Mouse (Mus musculus) CH12.LX (cell line): ENCODE results near the gene Ezh1. TPM values are rescaled to one million over a fixed set of nuclear protein-coding genes. Genes with fewer than 3 reads are reported as not detected.

Experiments
- DNase-seq: peaks from one replicate; pipeline ENCODE4 v3.0.0-alpha.2; 2013; ENCODE audit errors: extremely low read depth
- H3K27ac ChIP-seq: 2 replicates; pipeline ENCODE4 v1.5.1; 2012; ENCODE audit warnings: low read depth, mild to moderate bottlenecking, control low read depth, moderate library complexity; ENCODE audit not compliant: insufficient read depth
- H3K27me3 ChIP-seq: replicated peaks from 2 replicates; pipeline ENCODE3; 2012; ENCODE audit warnings: inconsistent platforms
- H3K36me3 ChIP-seq, 2 experiments: replicated peaks in 1 of 2; 2 replicates each; pipeline versions ENCODE3 to v1.6.1; 2012; ENCODE audit warnings: inconsistent platforms in 1 of 2, low read length in 1 of 2, mild to moderate bottlenecking in 1 of 2, mixed read lengths in 1 of 2, moderate library complexity in 1 of 2; ENCODE audit not compliant: control insufficient read depth in 1 of 2, insufficient read depth in 1 of 2
- H3K4me1 ChIP-seq, 2 experiments: 2 replicates each; pipeline ENCODE4 v1.6.1; 2012; ENCODE audit warnings: inconsistent platforms in 1 of 2, moderate library complexity in 1 of 2; ENCODE audit not compliant: insufficient read depth in 2 of 2, control insufficient read depth in 1 of 2
- H3K4me2 ChIP-seq: 2 replicates; pipeline ENCODE4 v1.6.1; 2012; ENCODE audit warnings: low read depth, mild to moderate bottlenecking, control low read depth; ENCODE audit not compliant: poor library complexity, insufficient read depth, severe bottlenecking
- H3K4me3 ChIP-seq, 3 experiments: fragments of 150-350 bp in 1 of 3; sonication (generic) in 1 of 3; replicated peaks in 1 of 3; 2 replicates each; pipeline versions ENCODE3 to v1.5.1; 2011 to 2012; ENCODE audit warnings: low read depth in 2 of 3, low read length in 2 of 3, mild to moderate bottlenecking in 2 of 3, moderate library complexity in 2 of 3, control low read depth in 1 of 3, improper control_type of control experiment in 1 of 3, inconsistent platforms in 1 of 3, mixed read lengths in 1 of 3; ENCODE audit not compliant: poor library complexity in 1 of 3
- H3K79me2 ChIP-seq: replicated peaks from 2 replicates; pipeline ENCODE4 v1.6.1; 2012; ENCODE audit warnings: mild to moderate bottlenecking, moderate library complexity; ENCODE audit not compliant: control insufficient read depth, poor library complexity, insufficient read depth, severe bottlenecking; ENCODE audit errors: extremely low read depth
- H3K9ac ChIP-seq: 2 replicates; pipeline ENCODE4 v1.6.1; 2012; ENCODE audit warnings: low read depth, mild to moderate bottlenecking, control low read depth, moderate library complexity; ENCODE audit not compliant: insufficient read depth
- H3K9me3 ChIP-seq: replicated peaks from 2 replicates; pipeline ENCODE3; 2012; ENCODE audit warnings: low read length, inconsistent platforms, mixed read lengths
- BHLHE40 ChIP-seq: IDR thresholded peaks from 2 replicates; pipeline ENCODE4 v1.6.1; 2011; ENCODE audit warnings: mild to moderate bottlenecking, low read depth, low read length, improper control_type of control experiment
- CHD1 ChIP-seq: IDR thresholded peaks from 2 replicates; pipeline ENCODE4 v1.6.1; 2012; ENCODE audit warnings: low read depth, low read length, improper control_type of control experiment, inconsistent platforms
- CHD2 ChIP-seq: IDR thresholded peaks from 2 replicates; pipeline ENCODE4 v1.6.1; 2011; ENCODE audit warnings: low read length, improper control_type of control experiment
- E2F4 ChIP-seq: IDR thresholded peaks from 2 replicates; pipeline ENCODE4 v1.6.1; 2011; ENCODE audit warnings: low read depth, low read length, improper control_type of control experiment; ENCODE audit not compliant: insufficient replicate concordance
- ETS1 ChIP-seq: conservative IDR thresholded peaks from 2 replicates; pipeline ENCODE4 v1.6.1; 2012; ENCODE audit warnings: low read depth, mild to moderate bottlenecking, inconsistent platforms, low read length, improper control_type of control experiment, moderate library complexity
- JUN ChIP-seq: IDR thresholded peaks from 2 replicates; pipeline ENCODE4 v1.6.1; 2011; ENCODE audit warnings: low read depth, mild to moderate bottlenecking, low read length, improper control_type of control experiment, moderate library complexity; ENCODE audit not compliant: insufficient read depth
- JUND ChIP-seq: conservative IDR thresholded peaks from 2 replicates; pipeline ENCODE4 v1.6.1; 2011; ENCODE audit warnings: low read depth, low read length, improper control_type of control experiment
- KAT2A ChIP-seq: IDR thresholded peaks from 2 replicates; pipeline ENCODE4 v1.6.1; 2012; ENCODE audit warnings: low read length, improper control_type of control experiment, inconsistent platforms; ENCODE audit not compliant: insufficient replicate concordance
- MAFK ChIP-seq: IDR thresholded peaks from 2 replicates; pipeline ENCODE4 v1.6.1; 2011; ENCODE audit warnings: low read length, improper control_type of control experiment; ENCODE audit not compliant: insufficient replicate concordance
- MAZ ChIP-seq: IDR thresholded peaks from 2 replicates; pipeline ENCODE4 v1.6.1; 2012; ENCODE audit warnings: low read depth, mild to moderate bottlenecking, inconsistent platforms, low read length, improper control_type of control experiment, moderate library complexity
- MYC ChIP-seq: IDR thresholded peaks from 2 replicates; pipeline ENCODE4 v1.6.1; 2011; ENCODE audit warnings: low read depth, mild to moderate bottlenecking, improper control_type of control experiment, low read length
- POLR2A ChIP-seq: IDR thresholded peaks from 2 replicates; pipeline ENCODE4 v1.6.1; 2011; ENCODE audit warnings: low read depth, mild to moderate bottlenecking, improper control_type of control experiment, low read length
- RCOR1 ChIP-seq: conservative IDR thresholded peaks from 2 replicates; pipeline ENCODE4 v1.6.1; 2012; ENCODE audit warnings: low read depth, mild to moderate bottlenecking, inconsistent platforms, low read length, improper control_type of control experiment
- SIN3A ChIP-seq: IDR thresholded peaks from 2 replicates; pipeline ENCODE4 v1.6.1; 2012; ENCODE audit warnings: low read length, improper control_type of control experiment, inconsistent platforms
- SMC3 ChIP-seq: IDR thresholded peaks from 2 replicates; pipeline ENCODE4 v1.6.1; 2011; ENCODE audit warnings: low read depth, low read length, improper control_type of control experiment
- TBP ChIP-seq: conservative IDR thresholded peaks from 2 replicates; pipeline ENCODE4 v1.6.1; 2011; ENCODE audit warnings: low read depth, low read length, improper control_type of control experiment
- UBTF ChIP-seq: IDR thresholded peaks from 2 replicates; pipeline ENCODE4 v1.6.1; 2012; ENCODE audit warnings: low read depth, mild to moderate bottlenecking, inconsistent platforms, low read length, improper control_type of control experiment, moderate library complexity
- USF1 ChIP-seq: IDR thresholded peaks from 2 replicates; pipeline ENCODE4 v1.6.1; 2014; ENCODE audit warnings: low read depth, mild to moderate bottlenecking, inconsistent platforms, low read length, improper control_type of control experiment
- USF2 ChIP-seq: conservative IDR thresholded peaks from 2 replicates; pipeline ENCODE4 v1.6.1; 2011; ENCODE audit warnings: low read depth, low read length, improper control_type of control experiment
- ZC3H11A ChIP-seq: IDR thresholded peaks from 2 replicates; pipeline ENCODE4 v1.6.1; 2012; ENCODE audit warnings: low read depth, mild to moderate bottlenecking, inconsistent platforms, low read length, improper control_type of control experiment
- ZMIZ1 ChIP-seq: IDR thresholded peaks from 2 replicates; pipeline ENCODE4 v1.6.1; 2012; ENCODE audit warnings: low read depth, mild to moderate bottlenecking, inconsistent platforms, low read length, improper control_type of control experiment
- ZNF384 ChIP-seq: IDR thresholded peaks from 2 replicates; pipeline ENCODE4 v1.6.1; 2012; ENCODE audit warnings: low read depth, low read length, improper control_type of control experiment, inconsistent platforms
- dilution Hi-C: fragments of 300-500 bp; cut with MboI; formaldehyde crosslinking; loops from 2 replicates; pipeline ENCODE4 v1.14.3; 2020; ENCODE audit warnings: low sequenced_read_pairs; ENCODE audit not compliant: extremely low pct_unique_long_range_greater_than_20kb, extremely low pct_ligation_motif_present
- in situ Hi-C: fragments of 300-500 bp; cut with MboI; formaldehyde crosslinking; loops from 3 replicates; pipeline ENCODE4 v1.14.3; 2019; ENCODE audit warnings: low sequenced_read_pairs, low pct_ligation_motif_present, low pct_unique_long_range_greater_than_20kb, mixed read lengths
- polyA plus RNA-seq: library from polyadenylated mRNA; unstranded; fragments of >175 nt; gene quantifications from 2 replicates; pipeline ENCODE4 v1.2.1, GENCODE M21; 2012; ENCODE audit warnings: low read depth; ENCODE audit not compliant: insufficient read length
- total RNA-seq, 2 experiments: library from RNA; depleted of rRNA; stranded (reverse); fragments of 300-350 nt in 1 of 2; fragments of >200 nt in 1 of 2; gene quantifications; 2 replicates each; pipeline ENCODE4 v1.2.3; 2012 to 2014

Gene Ezh1
- total and polyA plus RNA-seq, 3 experiments = 8.7 to 15.3 (median 12.1) TPM

DNA sequence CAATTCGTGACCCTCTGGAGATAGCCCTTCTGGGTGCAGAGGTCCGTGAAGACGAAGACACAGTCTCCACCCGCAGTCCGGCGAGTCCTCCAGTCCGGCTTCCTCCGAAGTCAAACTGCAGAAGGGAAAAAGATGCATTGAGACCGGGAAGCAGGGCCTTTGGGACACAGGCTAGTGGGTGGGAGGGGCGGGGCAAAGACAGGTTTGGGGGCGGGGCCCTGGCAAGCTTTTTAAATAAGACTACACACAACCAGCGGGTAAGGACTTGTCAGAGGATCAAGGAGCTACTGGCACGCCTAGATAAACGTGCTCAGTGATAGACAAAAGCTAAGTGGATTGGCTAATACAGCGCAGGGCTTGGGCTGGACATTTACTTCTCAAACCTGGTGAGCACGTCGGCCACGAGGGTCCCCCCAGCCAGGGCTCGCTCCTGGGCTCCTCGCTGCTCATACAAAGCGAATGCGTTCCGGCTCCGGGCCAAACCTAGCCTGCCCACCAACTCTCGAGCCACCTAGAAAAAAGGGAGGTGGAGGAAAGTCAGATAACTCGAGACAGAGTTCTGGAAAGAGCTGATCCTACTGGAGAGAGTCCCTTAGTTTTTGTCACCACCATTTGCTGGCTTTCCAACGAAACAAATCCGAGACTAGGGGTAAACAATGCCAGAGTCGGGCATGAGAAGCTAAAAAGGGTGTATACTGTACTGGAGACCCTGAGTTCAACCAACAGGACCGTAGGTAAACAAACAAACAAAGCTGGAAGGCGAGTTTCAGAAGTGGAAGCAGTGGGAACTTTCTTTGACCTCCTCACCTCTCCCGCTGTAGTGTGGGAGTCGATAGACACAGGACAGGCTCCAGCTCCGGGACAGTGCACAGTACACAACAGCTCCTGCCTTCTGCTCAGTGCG, 61.3 kb downstream of the Ezh1 start:
- Histone ChIP-seq H3K36me3 (peaks cover 66 to 74% of the 10 kb centered on the region in 2 experiments), H3K27me3 (peaks cover 1% of the 10 kb centered on the region), H3K4me3 (no peak overlapping the region), H3K27ac (no peak overlapping the region), H3K9me3 (no peaks in the 10 kb centered on the region), H3K4me1 (peaks cover 0 to 14% of the 10 kb centered on the region in 2 experiments; a peak in 2 of 4 replicates), H3K79me2 (peaks cover 4% of the 10 kb centered on the region; the same call in 1 of the 2 replicates), H3K4me2 (no peak overlapping the region), H3K9ac (no peak overlapping the region)
- dilution Hi-C loops (no loop called here), in situ Hi-C loops (no loop called here)
- no peak for DNase-seq
- TF ChIP-seq MYC = no peak
- TF ChIP-seq KAT2A = no peak
- TF ChIP-seq UBTF = no peak
- no peak for TF ChIP-seq SMC3
- TF ChIP-seq JUND = no peak
- no peak for TF ChIP-seq E2F4
- no peak for TF ChIP-seq MAZ
- TF ChIP-seq MAFK = no peak
- no peak for TF ChIP-seq RCOR1
- no peak for TF ChIP-seq ZMIZ1
- no peak for TF ChIP-seq SIN3A
- no peak for TF ChIP-seq USF2
- no peak for TF ChIP-seq CHD2
- TF ChIP-seq BHLHE40 = no peak
- TF ChIP-seq USF1 = no peak
- no peak for TF ChIP-seq TBP
- TF ChIP-seq ZC3H11A = no peak
- TF ChIP-seq JUN = no peak
- no peak for TF ChIP-seq ETS1

GRCm38 (mm10) chr11:101164351-101164665, 62.0 kb downstream of the Ezh1 start:
- DNase-seq = no peak
- in situ Hi-C loops (no loop called here), dilution Hi-C loops (no loop called here)
- H3K27ac ChIP-seq = no peak overlapping the region
- H3K9me3 ChIP-seq = no peaks in the 10 kb centered on the region
- no peaks in the 10 kb centered on the region for H3K27me3 ChIP-seq
- H3K36me3 ChIP-seq = peaks cover 66 to 79% of the 10 kb centered on the region in 2 experiments
- no peak for TF ChIP-seq ETS1
- no peak for TF ChIP-seq JUND
- TF ChIP-seq CHD1 = no peak
- no peak for TF ChIP-seq BHLHE40
- TF ChIP-seq MAFK = no peak
- no peak for TF ChIP-seq POLR2A
- no peak for TF ChIP-seq ZNF384
- peaks cover 0 to 8% of the 10 kb centered on the region in 2 experiments; a peak in 1 of 4 replicates for H3K4me1 ChIP-seq
- no peak overlapping the region for H3K4me3 ChIP-seq
- no peak overlapping the region for H3K9ac ChIP-seq
- no peaks in the 10 kb centered on the region; the same call in 1 of the 2 replicates for H3K79me2 ChIP-seq
- H3K4me2 ChIP-seq = no peak overlapping the region
